Mouse (Mus musculus) spleen, postnatal 36 days (tissue): ENCODE results near the gene Negr1.
"Not testable (repeated sequence)": the region's sequence is repeated elsewhere in the genome, so short reads cannot be mapped to it uniquely, and the experiment has no call there.

ENCODE experiments used
- DNase-seq, 2 experiments: peaks; one replicate each; pipeline ENCODE4 v3.0.0; 2022; ENCODE audit warnings: low spot score in 2 of 2, mixed read lengths in 1 of 2

Gene Negr1

GRCm38 (mm10) chr3:156992811-156993210, 431.2 kb downstream of the Negr1 start:
- no peak for DNase-seq

GRCm38 (mm10) chr3:156999177-156999808, 437.7 kb downstream of the Negr1 start:
- DNase-seq: no peak

GRCm38 (mm10) chr3:157021632-157022031, 460.0 kb downstream of the Negr1 start:
- DNase-seq: no peak

- no peak for DNase-seq
Measured at GRCm38 (mm10) chr3:157024580-157024979, 463.0 kb downstream of the Negr1 start.

- DNase-seq: no peak
Measured at GRCm38 (mm10) chr3:157031513-157032142, 470.0 kb downstream of the Negr1 start.

- no peak for DNase-seq
Measured at GRCm38 (mm10) chr3:157036016-157036415, 474.4 kb downstream of the Negr1 start.

GRCm38 (mm10) chr3:157036568-157036967, 475.0 kb downstream of the Negr1 start:
- no peak for DNase-seq

- DNase-seq: no peak
Measured at GRCm38 (mm10) chr3:157040619-157041018, 479.0 kb downstream of the Negr1 start.

- DNase-seq: no peak
Measured at GRCm38 (mm10) chr3:157044565-157044964, 483.0 kb downstream of the Negr1 start.

GRCm38 (mm10) chr3:157064438-157064837, 502.8 kb downstream of the Negr1 start:
- DNase-seq: not testable (repeated sequence)

- DNase-seq: no peak
Measured at GRCm38 (mm10) chr3:157066331-157066730, 504.7 kb downstream of the Negr1 start.

- DNase-seq: no peak
Measured at GRCm38 (mm10) chr3:157079250-157079965, 517.8 kb downstream of the Negr1 start.

- DNase-seq: no peak
Measured at GRCm38 (mm10) chr3:157079966-157080306, 518.3 kb downstream of the Negr1 start.

- no peak for DNase-seq
Measured at GRCm38 (mm10) chr3:157080585-157080984, 519.0 kb downstream of the Negr1 start.

- DNase-seq: no peak
Measured at GRCm38 (mm10) chr3:157082808-157083784, 521.5 kb downstream of the Negr1 start.

GRCm38 (mm10) chr3:157085180-157085579, 523.6 kb downstream of the Negr1 start:
- DNase-seq: no peak

- no peak for DNase-seq
Measured at GRCm38 (mm10) chr3:157090051-157090450, 528.5 kb downstream of the Negr1 start.

GRCm38 (mm10) chr3:157096284-157096683, 534.7 kb downstream of the Negr1 start:
- DNase-seq: no peak

- DNase-seq: no peak
Measured at GRCm38 (mm10) chr3:157097514-157097913, 535.9 kb downstream of the Negr1 start.

- DNase-seq: no peak
Measured at GRCm38 (mm10) chr3:157098417-157098816, 536.8 kb downstream of the Negr1 start.

GRCm38 (mm10) chr3:157104866-157105579, 543.4 kb downstream of the Negr1 start:
- DNase-seq: no peak
